Mouse (Mus musculus) urinary bladder, postnatal 4 days (tissue): ENCODE results near the gene C1qtnf4.

Experiments
- DNase-seq, 2 experiments: peaks; one replicate each; pipeline ENCODE4 v3.0.0; 2021 to 2022; ENCODE audit warnings: low spot score in 2 of 2

The C1qtnf4 gene

GRCm38 (mm10) chr2:90931829-90932228 is 46.2 kb downstream of the C1qtnf4 start:
- no peak for DNase-seq

GRCm38 (mm10) chr2:90932273-90932672 is 46.6 kb downstream of the C1qtnf4 start:
- DNase-seq = no peak

- DNase-seq = no peak
These were observed 52.7 kb downstream of the C1qtnf4 start for GRCm38 (mm10) chr2:90938362-90938761.

- DNase-seq = no peak
These were observed 54.1 kb downstream of the C1qtnf4 start for GRCm38 (mm10) chr2:90939750-90940149.
